Mouse (Mus musculus) layer of hippocampus, adult 18-20 months (tissue): ENCODE data around the gene Nsmce4a. TPM values are rescaled to one million over a fixed set of nuclear protein-coding genes. Genes with fewer than 3 reads are reported as not detected.

Source experiments
- DNase-seq, 2 experiments: peaks; one replicate each; pipeline ENCODE4 v3.0.0; 2022; ENCODE audit warnings: low spot score in 2 of 2
- total RNA-seq, 2 experiments: library from RNA; stranded (reverse); gene quantifications; 2 replicates each; pipeline ENCODE4 v1.2.3; 2021

Gene Nsmce4a
- total RNA-seq, 2 experiments from 2014 or later: 40.7 to 44.1 TPM

DNA sequence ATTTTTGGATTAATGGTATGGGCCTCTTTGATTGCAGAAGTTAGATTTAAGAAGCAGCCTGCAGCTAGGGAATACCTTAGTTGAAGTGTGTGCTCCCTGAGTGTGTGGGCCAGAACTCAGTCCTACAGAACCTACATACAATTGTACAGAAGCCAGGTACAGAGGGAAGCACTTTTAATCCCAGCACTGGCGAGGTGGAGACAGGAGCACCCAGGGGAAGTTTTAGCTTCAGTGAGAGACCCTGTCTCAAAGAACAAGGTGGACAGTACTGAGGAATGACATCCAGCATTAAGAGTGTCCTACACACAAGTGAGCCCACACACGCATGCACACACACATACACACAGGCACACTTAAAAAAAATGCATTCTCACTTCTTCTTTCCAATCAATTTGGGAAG lies 5.1 kb upstream of the Nsmce4a start:
- DNase-seq: no peak

DNA sequence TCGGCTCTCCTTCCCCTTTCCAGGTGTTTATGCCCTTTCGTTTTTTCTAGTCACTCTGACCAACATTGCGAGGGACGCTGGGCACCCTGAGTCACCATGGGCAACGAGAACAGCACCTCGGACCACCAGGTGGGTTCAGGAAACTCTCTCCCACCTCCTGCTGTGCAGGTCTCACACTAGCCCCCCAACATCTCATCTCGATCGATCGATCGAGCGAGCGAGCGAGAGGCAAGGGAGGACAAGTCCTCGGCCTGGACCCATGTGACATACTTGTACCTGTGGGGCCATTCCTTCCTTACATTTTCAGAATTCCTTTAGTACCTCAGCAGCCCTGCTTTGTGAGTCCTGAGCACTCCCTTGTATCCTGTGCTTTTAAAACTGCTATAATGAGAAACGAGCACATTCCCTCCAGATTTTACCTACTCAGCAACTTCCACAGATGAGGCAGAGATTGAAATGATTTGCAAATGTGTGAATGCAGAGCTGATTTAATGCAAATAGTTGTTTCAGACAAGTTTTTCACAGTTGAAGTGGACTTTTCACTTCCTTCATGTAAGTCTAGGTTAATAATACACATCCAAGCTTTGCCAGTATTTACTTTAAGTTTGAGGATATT lies 4.6 kb upstream of the Nsmce4a start, which contains the start of gene Tacc2:
Gene Tacc2, plus strand, starts transcription at position 51 of the 616 bp plus-strand sequence.
- DNase-seq: no peak

DNA sequence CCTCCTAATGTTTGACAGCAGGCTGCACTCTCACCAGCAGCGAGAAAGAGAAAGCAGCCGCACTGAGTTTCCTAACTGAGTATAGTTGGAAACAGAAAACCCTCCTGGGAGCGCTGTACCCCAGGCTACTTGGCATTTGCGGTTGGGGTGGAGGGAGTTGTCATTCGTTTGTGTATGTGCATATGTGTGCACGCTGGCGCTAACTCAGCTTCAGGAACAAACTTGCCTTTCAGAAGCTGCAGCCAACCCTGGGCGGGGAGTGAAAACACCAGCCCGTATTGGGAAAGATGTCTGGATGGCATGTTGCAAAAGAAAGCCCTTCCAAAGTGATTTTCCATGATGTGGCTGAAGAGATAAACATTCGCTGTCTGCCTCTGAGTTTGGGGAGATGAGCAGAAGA lies 4.1 kb upstream of the Nsmce4a start:
- peak in 1 of 2 experiments; percentile 24 for DNase-seq

DNA sequence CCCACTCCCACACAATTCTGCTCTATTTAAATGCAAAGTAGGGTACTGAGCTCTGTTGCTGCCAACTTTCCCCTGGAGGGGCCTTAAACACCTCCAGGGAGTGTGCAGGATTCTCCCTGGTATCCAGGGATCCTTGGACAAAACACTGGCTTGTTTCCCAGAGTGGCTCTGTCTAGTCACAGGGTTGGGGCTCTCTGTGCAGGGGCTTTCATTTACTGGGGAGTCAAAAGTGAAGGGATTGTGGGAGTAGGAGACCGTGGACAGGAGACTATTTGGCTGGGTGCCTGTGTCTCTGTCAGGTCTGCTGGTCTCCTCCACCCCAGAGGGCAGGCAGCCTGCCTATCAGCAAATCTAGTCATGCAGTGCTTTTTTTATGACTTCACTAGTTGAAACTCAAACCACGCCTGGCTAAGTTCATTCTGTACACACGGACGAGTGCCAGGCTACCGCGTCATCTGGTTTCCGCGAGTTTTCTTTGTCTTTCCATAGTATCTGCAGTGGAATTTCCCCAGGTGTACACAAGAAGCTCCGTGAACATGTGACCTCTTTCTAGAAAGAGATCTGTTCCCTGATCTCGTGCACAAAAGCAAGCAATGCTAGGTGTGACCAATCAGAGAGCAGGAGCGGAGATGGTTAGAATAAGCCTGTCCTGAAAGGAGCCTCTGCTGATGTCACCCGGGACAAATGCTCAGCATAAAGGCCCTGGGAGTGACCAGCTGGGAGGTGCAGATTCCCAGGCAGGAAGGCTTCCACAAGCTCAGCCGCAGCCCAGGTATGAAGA lies 1.5 kb upstream of the Nsmce4a start:
- DNase-seq: no peak

- DNase-seq: no peak
Observed at GRCm38 (mm10) chr7:130573746-130574145, 828 bp upstream of the Nsmce4a start.

- DNase-seq: no peak
Observed at GRCm38 (mm10) chr7:130570472-130570871, 2.4 kb downstream of the Nsmce4a start.

- DNase-seq: no peak
Observed at GRCm38 (mm10) chr7:130568783-130569436, 4.0 kb downstream of the Nsmce4a start.

DNA sequence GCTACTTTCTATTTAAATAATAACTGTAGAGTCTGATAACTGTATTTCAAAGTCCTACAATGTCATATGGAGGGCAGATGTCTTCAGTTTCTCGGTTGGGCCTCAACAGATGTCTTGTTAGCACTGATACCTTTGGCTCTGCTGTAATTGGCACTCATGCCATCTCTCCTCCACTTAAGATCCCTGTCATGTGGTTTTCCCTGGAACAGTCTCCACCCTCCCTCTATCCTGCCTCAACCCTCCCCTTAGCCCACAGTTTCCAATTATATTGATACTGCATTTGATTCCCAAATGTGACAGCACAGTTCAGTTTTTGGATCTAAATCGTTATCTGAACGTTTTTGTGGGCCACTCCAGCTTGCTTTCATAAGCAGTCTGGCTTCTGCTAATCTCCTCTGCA lies 8.3 kb downstream of the Nsmce4a start:
- DNase-seq: peak in 1 of 2 experiments; percentile 42

DNA sequence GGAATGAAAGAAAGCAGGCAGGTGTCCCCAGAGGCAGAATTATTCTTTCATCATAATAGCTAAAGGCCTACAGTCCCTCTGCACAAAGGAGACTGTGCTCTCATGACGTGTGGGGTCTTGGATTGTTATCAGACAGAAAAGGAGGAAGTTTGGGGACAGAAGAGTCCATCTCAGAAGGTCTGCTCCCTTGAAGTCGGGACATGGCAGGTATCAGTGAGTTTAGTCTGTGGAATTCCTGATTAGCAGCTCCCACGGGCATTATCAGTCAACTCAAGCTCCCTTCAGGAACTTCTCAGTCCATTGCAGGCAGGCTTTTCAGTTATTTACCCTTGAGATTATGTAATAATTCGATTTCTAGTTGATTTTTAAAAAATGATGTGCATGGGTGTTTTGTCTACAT lies 9.0 kb downstream of the Nsmce4a start:
- DNase-seq: no peak

- no peak for DNase-seq
Observed at GRCm38 (mm10) chr7:130563276-130563675, 9.6 kb downstream of the Nsmce4a start.

GRCm38 (mm10) chr7:130560933-130561332 lies 12.0 kb downstream of the Nsmce4a start:
- no peak for DNase-seq

GRCm38 (mm10) chr7:130558592-130558991 lies 14.3 kb downstream of the Nsmce4a start:
- no peak for DNase-seq

GRCm38 (mm10) chr7:130555597-130555996 lies 17.3 kb downstream of the Nsmce4a start:
- DNase-seq: no peak

- DNase-seq: no peak
Observed at GRCm38 (mm10) chr7:130553321-130553720, 19.6 kb downstream of the Nsmce4a start.

- DNase-seq: no peak
Observed at GRCm38 (mm10) chr7:130552780-130553179, 20.1 kb downstream of the Nsmce4a start.

DNA sequence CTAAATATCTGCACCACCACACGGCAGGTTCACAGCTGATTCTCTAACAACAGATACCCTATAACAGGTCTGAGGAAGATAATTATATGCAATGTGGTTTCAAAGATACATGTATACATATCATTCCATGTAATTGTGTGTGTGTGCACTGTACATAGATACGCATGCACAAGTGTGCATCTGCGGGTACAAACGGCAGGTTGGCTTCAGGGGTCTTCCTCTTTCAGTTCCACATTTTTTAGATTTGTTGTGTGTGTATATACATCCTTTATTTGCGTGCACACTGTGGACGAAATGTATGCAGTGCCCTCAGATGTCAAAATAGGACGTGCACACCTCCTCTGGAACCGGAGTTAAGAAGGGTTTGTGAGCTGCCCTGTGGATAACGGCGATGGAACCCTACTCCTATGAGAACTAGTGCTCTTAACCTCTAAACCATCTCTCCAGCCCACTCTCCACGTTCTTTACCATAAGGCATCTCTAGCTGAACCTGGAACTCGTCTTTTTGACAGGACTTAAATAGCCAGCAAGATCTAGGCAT lies 25.2 kb downstream of the Nsmce4a start:
- no peak for DNase-seq

- peak; percentile 89 to 92 for DNase-seq
Observed at GRCm38 (mm10) chr7:130546791-130547484, 26.0 kb downstream of the Nsmce4a start.

DNA sequence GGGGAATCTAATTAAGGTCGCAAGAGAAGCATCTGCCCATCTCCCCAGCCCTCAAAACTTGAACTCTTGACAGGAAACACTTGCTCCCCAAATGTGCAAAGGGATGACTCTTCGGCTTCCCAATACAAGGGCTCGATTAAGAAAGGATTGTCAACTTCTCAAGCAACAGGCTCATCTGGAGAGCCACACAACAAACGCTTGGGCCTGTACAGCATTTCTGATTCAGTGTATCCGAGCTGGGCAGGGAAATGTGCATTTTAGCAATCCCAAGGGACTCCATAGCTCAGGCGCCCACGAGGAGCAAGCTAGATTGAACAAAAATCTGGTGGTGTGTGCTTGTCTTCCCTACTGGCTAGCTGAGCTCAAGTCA lies 26.5 kb downstream of the Nsmce4a start:
- no peak for DNase-seq

- no peak for DNase-seq
Observed at GRCm38 (mm10) chr7:130545893-130546292, 27.0 kb downstream of the Nsmce4a start.

DNA sequence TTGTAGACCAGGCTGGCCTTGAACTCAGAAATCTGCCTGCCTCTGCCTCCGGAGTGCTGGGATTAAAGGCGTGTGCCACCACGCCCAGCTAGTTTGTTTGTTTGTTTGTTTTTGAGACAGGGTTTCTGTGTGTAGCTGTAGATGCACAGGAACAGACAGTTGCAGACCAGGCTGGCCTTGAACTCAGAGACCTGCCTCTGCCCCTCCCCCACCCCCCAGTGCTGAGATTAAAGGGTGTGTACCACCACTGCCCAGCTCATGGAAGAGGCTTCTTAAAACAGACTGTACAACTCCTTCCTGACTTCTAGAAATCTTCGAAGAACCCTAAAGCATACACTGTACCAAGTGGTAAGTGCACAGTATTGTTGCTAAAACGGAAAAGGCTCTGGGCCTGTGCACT lies 27.5 kb downstream of the Nsmce4a start:
- no peak for DNase-seq

- no peak for DNase-seq
Observed at GRCm38 (mm10) chr7:130543181-130543580, 29.7 kb downstream of the Nsmce4a start.
